Mouse (Mus musculus) CD8-positive naive resting alpha-beta T cell, adult 57 days (primary cell): ENCODE data around the gene 3830406C13Rik. TPM values are rescaled to one million over a fixed set of nuclear protein-coding genes. Genes with fewer than 3 reads are reported as not detected.

ENCODE experiments used
- total RNA-seq: library from RNA; stranded (reverse); gene quantifications from one replicate; pipeline ENCODE4 v1.2.4, GENCODE M21; 2023

Gene 3830406C13Rik
- 14.9 TPM for total RNA-seq

GRCm38 (mm10) chr14:12284141-12284912 lies at the start of gene 3830406C13Rik:
TSS of gene 3830406C13Rik (plus strand) at chr14:12284173.

DNA sequence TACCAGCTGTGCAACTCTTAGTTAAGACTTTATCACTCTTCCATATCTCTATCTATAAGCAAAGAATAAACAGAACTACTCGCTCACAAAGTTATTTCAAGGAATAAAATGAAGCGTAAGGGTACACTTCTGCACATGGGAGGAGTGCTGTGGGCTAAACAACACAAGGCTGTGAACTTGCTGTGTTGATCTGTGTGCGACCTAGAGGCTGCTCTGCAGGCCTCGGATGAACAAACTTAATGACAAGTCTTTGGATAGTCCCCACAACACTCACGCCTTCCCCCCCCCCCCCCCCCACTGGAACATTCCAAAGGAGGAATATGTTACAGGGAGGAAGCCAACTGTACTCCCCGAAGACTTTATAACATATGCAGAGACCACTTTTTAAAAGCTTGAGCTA lies 332 bp upstream of the 3830406C13Rik start, which contains the start of gene Gm49355:
Gene Gm49355 (plus strand): TSS at position 336 of the 400 bp plus-strand sequence.

GRCm38 (mm10) chr14:12348089-12348488 lies 64.1 kb downstream of the 3830406C13Rik start, which contains the start of gene Fezf2:
TSS of gene Fezf2 (minus strand) at chr14:12348189.

Other genes with a start within 250 kb of the 3830406C13Rik start
- not detected for gene Gm49355, start 197 bp upstream of the 3830406C13Rik start, total RNA-seq
- not detected for gene Fezf2, start 64.0 kb downstream of the 3830406C13Rik start, total RNA-seq